Mouse (Mus musculus) MEL-GATA-1-ER (cell line): Measurements from ENCODE around the gene Prss34.

Experiments
- DNase-seq: peaks from one replicate; pipeline ENCODE4 v3.0.0-alpha.2; 2012; ENCODE audit warnings: low read depth; ENCODE audit errors: extremely low read depth

Prss34 gene

DNA sequence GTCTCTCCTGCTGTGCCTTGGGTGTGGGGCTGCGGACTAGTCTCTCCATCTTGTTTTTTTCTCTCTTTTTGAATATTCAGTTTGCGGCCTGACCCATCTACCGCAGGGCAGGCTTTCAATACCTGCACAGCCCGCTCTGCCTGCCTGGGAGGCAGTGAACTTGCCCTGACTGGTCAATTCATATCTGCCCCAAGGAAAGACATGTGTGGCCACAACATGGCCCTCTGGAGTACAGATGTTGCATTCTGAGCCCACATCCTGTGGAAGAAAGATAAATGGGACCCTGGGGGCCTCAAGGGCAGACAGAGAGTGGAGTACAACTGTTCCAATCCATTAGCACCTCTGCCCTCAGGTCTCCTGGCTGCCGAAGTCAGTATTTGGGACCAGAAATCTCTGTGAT is at the start of gene Prss34:
Gene Prss34, plus strand, starts transcription at position 301 of the 400 bp plus-strand sequence.
- no peak for DNase-seq

GRCm38 (mm10) chr17:25250181-25250835 is 47.9 kb upstream of the Prss34 start:
- no peak for DNase-seq

DNA sequence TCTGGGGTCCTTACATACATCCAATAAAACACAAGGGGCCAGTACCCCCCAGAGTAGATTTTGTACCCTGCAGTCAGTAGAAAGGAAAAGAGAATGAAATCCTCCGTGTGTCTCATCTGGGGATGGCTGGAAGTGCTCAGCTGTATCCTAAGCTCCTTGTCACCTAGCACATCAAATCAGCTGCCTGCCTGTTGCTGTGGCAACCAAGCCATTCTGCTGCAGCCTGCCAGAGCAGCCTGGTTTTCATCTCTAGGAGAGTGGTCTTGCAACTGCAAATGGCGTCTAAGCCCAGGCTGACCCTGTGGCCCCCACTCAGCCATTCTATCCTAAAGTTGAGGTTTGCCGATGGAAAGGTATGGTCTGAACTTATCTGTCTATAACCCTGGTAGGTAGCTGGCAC is 45.6 kb upstream of the Prss34 start:
- DNase-seq, result no peak

- no peak for DNase-seq
These were observed 44.4 kb upstream of the Prss34 start for GRCm38 (mm10) chr17:25253760-25254159.

- no peak for DNase-seq
These were observed 43.1 kb upstream of the Prss34 start for GRCm38 (mm10) chr17:25255110-25255509.

DNA sequence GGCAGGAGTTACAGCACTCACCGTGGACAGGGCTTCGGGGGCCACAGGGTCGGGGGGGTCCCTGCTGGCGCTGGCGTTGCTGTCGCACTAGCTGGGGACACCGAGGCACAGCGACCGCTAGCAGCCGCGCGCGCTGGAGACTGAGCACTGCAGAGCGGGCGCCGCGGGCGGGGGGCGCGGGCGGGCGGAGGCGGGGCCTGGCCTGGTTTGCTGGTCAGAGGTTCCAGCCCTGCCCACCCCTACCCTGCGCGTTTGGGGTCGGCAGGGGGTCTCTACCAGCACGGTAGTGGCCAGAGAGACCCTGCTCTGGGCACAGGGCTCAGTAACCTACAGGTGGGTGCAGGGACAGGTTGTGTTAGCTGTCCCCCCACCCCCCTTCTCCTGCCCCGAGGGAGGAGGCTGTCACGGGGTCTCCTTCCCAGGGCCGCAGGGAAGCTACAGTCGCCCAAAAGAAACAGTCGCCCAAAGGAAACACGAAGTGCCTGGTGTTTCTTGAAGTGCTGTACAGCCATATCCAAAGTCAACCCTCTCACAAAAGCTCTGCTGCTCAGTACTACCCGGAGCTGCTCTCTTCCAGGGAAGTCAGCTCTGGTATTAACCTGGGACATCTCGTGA is 41.9 kb upstream of the Prss34 start, which contains the start of gene Baiap3:
Gene Baiap3, minus strand, starts transcription at position 225 of the 615 bp plus-strand sequence.
- no peak for DNase-seq

GRCm38 (mm10) chr17:25257804-25258261 is 40.4 kb upstream of the Prss34 start:
- no peak for DNase-seq

DNA sequence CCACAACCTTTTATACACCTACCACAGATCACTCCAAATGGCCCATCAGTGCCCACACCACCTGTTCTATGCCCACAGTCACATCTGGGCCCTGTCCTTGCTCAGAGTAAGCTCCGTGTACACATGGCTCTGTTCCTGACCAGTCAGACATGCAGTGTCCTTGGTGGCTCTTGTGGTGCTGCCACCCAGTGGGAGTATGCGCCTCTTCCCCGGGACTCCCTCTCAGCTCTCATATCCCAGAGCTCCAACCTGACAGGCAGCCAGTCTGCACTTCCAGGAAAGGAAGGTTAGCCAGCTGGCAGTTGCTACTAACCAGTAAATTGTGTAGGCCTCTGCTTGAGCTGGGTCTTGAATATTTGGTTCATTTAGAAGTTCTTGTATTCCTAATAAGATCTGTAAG is 33.7 kb upstream of the Prss34 start:
- DNase-seq, result no peak

GRCm38 (mm10) chr17:25270795-25271335 is 27.3 kb upstream of the Prss34 start:
- no peak for DNase-seq

DNA sequence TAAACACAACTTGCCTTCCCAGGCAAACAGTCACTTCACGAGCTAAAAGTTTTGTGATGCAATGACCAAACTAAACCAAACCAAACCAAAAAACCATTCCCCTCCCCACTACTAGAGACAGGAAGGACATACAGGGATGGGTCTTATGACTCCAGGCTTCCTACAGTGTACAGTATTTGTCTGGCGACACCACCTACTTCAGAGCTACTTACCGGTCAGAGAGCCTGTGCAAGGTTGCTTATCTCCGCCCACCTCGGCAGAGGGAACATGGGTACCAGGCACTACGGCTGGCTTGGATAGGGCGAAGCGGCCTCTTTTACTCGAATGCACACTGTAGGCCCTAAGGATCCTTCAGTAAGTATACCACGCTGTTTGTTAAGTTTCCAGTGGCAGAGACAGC is 25.9 kb upstream of the Prss34 start:
- DNase-seq, result no peak

GRCm38 (mm10) chr17:25272951-25273705 is 25.1 kb upstream of the Prss34 start:
- DNase-seq, result no peak

- DNase-seq, result peak; percentile 98
These were observed 24.3 kb upstream of the Prss34 start for GRCm38 (mm10) chr17:25273706-25274501.

- DNase-seq, result no peak
These were observed 23.4 kb upstream of the Prss34 start, which contains the start of gene Ube2i for GRCm38 (mm10) chr17:25274571-25275346. TSS of gene Ube2i (minus strand) at chr17:25274622.

DNA sequence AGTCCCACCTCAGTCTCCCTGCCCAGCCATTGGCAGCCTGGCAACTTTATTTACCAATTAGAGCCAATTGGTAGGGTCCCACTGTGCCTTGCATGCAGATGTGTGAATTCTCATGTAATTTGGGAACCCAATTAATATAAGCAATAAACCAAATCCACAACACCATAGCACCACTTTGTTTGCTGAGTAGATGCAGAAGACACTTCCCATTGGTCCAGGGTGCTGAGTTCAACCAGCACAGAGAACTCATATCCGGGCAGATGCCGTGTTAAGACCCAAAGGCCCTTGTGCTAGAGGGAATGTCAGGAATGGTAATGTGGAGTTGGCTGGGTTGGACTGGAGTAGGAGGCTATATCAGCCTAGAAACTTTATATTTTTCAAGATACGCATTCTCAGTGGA is 22.4 kb upstream of the Prss34 start:
- no peak for DNase-seq

DNA sequence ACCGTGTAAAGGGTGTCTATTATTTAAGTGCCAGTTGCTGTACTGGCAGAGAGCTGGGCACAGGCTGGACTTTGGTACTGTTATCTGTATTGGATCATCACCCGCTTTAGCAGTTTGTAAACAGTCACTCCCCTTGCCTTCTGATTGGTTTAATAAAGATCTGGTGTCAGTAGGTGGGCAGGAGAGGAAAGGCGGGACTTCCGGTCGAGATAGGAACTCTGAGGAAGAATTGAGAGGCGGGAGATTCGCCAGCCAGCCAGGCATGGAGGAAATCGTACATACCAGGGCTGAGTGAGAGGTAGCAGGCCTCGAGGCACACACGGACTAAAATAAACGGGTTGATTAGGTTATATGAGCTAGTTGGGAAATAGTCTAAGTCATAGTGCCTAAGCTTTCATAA is 16.1 kb upstream of the Prss34 start:
- DNase-seq, result peak; percentile 74

- DNase-seq, result peak; percentile 50
These were observed 13.2 kb upstream of the Prss34 start for GRCm38 (mm10) chr17:25285033-25285432.

GRCm38 (mm10) chr17:25288842-25289241 is 9.4 kb upstream of the Prss34 start:
- DNase-seq, result no peak

- no peak for DNase-seq
These were observed 7.8 kb upstream of the Prss34 start for GRCm38 (mm10) chr17:25290411-25290810.

DNA sequence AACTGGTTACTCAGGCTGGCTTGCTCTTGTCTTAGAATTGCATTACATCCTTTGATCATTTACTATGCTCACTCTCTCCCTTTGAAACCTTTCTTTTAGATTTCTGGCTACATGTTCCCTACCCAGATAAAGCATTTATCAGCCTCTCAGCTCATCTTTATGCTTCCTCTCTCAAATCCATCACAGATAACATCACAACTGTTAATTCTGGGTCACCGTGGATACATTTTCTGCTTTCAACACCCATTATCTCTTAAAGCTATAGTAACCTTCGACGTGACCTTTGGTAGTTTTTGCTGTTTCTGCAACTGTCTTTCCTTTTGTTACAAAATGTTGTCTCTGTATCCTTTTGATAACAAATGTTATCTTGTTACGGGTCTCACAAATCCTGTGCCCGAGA is 4.7 kb upstream of the Prss34 start:
- DNase-seq, result no peak

DNA sequence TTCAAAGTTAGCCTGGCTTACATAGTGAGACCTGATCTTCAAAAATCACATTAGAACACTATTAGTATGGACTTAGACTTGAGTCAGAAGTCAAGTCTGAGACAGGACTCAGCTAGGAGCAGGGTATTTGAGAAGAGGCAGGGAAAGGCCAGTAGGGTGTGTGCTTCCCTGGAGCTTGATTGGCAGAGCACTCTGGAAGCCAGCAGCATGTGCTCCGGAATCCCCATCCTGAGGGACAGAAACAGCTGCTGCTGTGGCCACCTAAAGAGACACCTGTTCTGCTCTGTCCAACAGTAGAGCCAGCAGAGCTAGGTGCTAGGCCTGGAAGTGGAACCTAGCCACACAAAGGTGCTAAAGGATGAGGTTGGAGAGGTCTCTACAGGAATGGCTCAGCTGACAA is 4.1 kb upstream of the Prss34 start:
- no peak for DNase-seq
